Mouse (Mus musculus): ENCODE results near the gene Ubac2.
"Not testable (repeated sequence)": the region's sequence is repeated elsewhere in the genome, so short reads cannot be mapped to it uniquely, and the experiment has no call there.

Gene Ubac2

GRCm38 (mm10) chr14:121878176-121878858, at the start of gene Ubac2:
Gene Ubac2, plus strand, starts transcription at chr14:121878620.
- peak; percentile 95 for DNase-seq (ENCODE audit: low spot score)

- DNase-seq (ENCODE audit: low spot score), result no peak
These were observed 48.5 kb upstream of the Ubac2 start for GRCm38 (mm10) chr14:121829816-121830442.

- DNase-seq (ENCODE audit: low spot score), result no peak
These were observed 45.4 kb upstream of the Ubac2 start for GRCm38 (mm10) chr14:121833001-121833520.

- no peak for DNase-seq (ENCODE audit: low spot score)
These were observed 40.3 kb upstream of the Ubac2 start for GRCm38 (mm10) chr14:121838161-121838560.

DNA sequence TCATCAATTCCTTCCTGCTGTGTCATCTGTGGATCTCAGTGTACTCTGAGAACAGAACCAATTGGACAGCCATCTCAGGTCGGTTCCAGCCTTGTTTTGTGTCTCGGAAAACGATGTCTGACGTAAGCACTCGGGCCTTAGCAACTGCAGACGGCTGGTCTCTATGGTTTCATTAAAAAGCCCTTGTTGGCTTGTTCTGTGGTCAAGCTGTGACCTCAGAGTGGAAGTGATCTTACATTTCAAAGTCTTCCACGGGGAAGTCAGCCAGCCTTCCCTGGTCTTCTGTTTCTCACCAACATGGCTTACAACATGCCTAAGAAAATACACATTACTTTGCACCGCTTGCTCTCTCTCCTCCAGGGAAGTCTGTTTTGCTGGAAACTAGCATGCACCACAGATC, 38.2 kb upstream of the Ubac2 start:
- no peak for DNase-seq (ENCODE audit: low spot score)

- no peak for DNase-seq (ENCODE audit: low spot score)
These were observed 33.9 kb upstream of the Ubac2 start for GRCm38 (mm10) chr14:121844486-121844885.

DNA sequence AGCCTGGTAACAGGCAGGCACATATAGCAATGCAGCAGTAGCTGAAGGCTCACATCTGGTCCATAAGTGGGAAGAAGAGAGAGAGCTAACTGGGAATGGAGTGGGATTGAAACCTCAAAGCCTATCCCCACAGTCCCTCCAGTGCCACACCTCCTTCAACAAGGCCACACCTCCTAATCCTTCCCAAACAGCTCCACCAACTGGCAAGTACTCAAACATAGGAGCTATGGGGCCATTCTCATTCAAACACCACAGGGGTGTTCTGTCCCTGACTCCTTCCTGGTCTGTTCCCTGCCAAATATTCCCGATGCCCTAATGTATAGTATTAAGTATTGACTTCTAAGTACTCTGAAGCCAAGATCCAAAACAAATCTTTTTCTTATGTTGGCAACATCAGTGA, 27.2 kb upstream of the Ubac2 start:
- DNase-seq (ENCODE audit: low spot score), result no peak

- no peak for DNase-seq (ENCODE audit: low spot score)
These were observed 25.9 kb upstream of the Ubac2 start for GRCm38 (mm10) chr14:121852531-121852930.

DNA sequence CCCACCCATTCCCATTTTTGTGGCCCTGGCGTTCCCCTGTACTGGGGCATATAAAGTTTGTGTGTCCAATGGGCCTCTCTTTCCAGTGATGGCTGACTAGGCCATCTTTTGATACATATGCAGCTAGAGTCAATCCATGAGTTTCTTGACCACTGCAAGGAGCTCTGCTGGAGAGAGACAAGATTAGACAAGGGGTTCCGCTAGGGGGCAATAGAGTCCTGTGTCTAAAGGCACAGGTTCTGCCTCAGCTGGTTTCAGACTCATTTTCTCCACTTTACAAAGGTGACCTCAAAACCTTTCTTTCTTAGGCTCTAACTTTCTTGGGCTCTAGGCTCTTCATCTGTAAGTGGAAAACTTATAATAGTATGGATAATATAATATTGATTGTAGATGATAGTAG, 13.3 kb upstream of the Ubac2 start:
- DNase-seq (ENCODE audit: low spot score), result peak; percentile 24

- no peak for DNase-seq (ENCODE audit: low spot score)
These were observed 11.8 kb upstream of the Ubac2 start for GRCm38 (mm10) chr14:121866574-121866973.

GRCm38 (mm10) chr14:121869111-121869510, 9.3 kb upstream of the Ubac2 start:
- no peak for DNase-seq (ENCODE audit: low spot score)

- no peak for DNase-seq (ENCODE audit: low spot score)
These were observed 5.7 kb upstream of the Ubac2 start for GRCm38 (mm10) chr14:121872760-121873159.

DNA sequence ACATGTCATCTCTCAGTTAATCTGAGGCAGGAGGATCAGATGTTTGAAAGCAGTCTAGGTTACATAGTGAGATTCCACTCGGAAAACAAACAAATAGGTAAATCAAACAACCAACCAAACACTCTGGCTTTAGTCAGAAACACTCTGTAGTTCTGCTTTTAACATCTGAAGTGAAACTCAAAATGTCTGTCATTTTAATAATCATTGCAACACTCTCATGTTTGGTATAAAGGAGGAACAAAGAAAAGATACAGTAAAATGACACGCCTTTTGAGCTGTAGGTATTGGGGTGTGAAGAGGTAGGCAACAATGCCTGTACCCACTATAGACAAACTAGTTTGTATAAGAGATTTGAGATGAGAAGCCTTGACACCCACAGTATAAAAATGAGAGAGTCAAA, 5.2 kb upstream of the Ubac2 start:
- no peak for DNase-seq (ENCODE audit: low spot score)

- DNase-seq (ENCODE audit: low spot score), result no peak
These were observed 4.8 kb upstream of the Ubac2 start for GRCm38 (mm10) chr14:121873646-121874045.

GRCm38 (mm10) chr14:121876190-121876589, 2.2 kb upstream of the Ubac2 start:
- not testable (repeated sequence) for DNase-seq (ENCODE audit: low spot score)

- DNase-seq (ENCODE audit: low spot score), result no peak
These were observed 1.6 kb upstream of the Ubac2 start for GRCm38 (mm10) chr14:121876860-121877259.

DNA sequence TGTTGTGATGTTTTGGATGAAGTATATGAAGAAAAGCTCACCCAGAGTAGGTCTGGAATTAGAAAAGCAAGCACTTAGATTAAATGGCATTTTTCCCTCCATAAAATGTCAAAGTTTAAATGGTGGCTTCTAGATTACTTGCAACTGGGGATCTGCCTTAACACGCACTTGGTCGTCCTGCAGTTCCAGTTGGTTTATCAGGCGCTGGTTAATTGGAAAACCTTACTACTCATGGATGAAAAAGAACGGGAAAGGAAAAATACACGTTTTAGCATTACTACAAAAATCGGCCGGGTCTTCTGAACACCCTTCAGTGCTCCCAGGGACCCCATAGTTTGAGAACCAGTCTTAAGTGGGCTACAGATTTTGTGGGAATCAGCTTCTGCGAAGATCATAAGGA, 780 bp upstream of the Ubac2 start:
- DNase-seq (ENCODE audit: low spot score), result no peak

DNA sequence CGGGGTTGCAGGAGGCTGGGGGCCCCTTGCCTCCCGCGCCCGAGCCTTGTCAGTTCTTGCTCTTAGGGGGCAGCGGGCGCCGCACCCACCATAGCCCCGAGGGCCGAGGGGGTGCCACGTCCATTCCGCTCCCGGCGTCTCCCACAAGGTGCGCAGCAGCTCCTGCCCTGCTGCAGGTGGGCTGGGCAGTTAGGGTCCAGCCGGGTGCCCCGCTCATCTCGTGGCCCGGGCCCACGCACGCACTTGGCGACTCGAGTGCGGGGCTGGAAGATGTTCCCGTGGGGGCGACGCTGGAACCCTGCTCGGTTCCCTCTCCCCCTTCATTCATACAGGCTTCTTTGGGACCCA, 413 bp downstream of the Ubac2 start:
- DNase-seq (ENCODE audit: low spot score), result no peak

- DNase-seq (ENCODE audit: low spot score), result no peak
These were observed 933 bp downstream of the Ubac2 start for GRCm38 (mm10) chr14:121879266-121879840.

- DNase-seq (ENCODE audit: low spot score), result no peak
These were observed 2.8 kb downstream of the Ubac2 start for GRCm38 (mm10) chr14:121881211-121881610.

DNA sequence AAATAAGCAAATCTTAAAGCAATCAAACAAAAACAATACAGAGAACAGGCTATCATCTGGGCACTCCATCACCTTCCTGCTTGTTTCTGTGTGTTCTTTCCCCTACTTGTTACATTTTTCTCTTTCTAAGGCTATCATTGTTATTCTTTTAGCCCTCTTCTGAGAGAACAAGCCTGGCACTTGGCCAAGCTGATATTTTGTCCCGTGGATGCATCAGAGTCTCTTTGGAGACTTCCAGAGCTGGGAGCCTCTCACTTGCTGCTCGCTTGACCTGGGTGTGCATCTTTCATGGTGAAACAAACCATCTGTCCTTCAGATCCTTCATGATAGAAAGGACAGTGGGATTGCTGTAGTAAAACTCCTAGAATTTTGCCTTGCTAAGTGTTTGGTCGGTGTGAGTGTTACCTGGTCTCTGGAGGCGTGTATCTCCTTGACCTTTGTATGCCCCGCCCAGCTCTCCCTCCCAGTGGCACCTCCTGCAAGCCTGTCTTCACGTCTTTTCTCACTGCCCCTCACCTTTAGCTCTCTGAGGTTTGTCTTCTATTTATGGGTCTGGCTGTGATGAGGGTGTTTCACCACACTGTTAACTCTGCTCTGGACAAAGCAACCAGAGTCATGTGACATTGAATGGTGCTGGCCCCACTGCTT, 5.9 kb downstream of the Ubac2 start:
- no peak for DNase-seq (ENCODE audit: low spot score)

DNA sequence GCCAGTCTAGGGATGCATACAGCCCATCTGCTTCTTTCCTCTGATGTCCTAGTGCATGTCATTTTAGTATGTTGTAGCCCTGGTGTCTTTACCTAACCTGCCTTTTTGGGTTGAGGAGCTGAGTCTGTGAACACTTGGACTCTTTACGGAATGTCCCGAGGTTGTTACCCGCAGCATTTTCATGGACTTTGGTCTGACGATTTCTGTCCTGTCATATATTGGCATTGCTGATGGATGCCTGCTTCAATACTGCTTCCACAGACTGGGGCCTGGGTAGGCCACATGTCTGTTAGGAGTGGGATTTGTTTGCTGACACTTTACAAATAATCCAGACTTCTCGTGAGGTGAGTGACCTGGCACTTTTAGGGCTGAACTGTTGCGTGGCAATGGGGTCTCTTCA, 15.3 kb downstream of the Ubac2 start:
- no peak for DNase-seq (ENCODE audit: low spot score)
